Mouse (Mus musculus) kidney, postnatal 0 days (tissue): ENCODE results near the gene Atf7ip. TPM values are rescaled to one million over a fixed set of nuclear protein-coding genes. Genes with fewer than 3 reads are reported as not detected.

ENCODE experiments used
- ATAC-seq: fragments of 200-750 bp; cut with Nextera tagmentation; replicated peaks from 2 replicates; pipeline ENCODE4 v1.8.0; 2017; ENCODE audit warnings: low read depth, moderate number of reproducible peaks, moderate TSS enrichment, moderate library complexity; ENCODE audit not compliant: low FRiP score
- DNase-seq: peaks from one replicate; pipeline ENCODE4 v3.0.0-alpha.2; 2016; ENCODE audit warnings: low spot score
- H3K27ac ChIP-seq: fragments of 300-500 bp; sonication (generic); 2 replicates; pipeline ENCODE4 v1.5.1; 2014; ENCODE audit warnings: mild to moderate bottlenecking
- H3K27me3 ChIP-seq: fragments of 300-500 bp; sonication (generic); 2 replicates; pipeline ENCODE4 v1.6.1; 2014; ENCODE audit warnings: low read length, mixed read lengths; ENCODE audit not compliant: insufficient read depth
- H3K36me3 ChIP-seq: fragments of 300-500 bp; sonication (generic); 2 replicates; pipeline ENCODE4 v1.6.1; 2014; ENCODE audit warnings: low read length, mixed read lengths; ENCODE audit not compliant: insufficient read depth
- H3K4me1 ChIP-seq: fragments of 300-500 bp; sonication (generic); replicated peaks from 2 replicates; pipeline ENCODE4 v1.6.1; 2014; ENCODE audit warnings: antibody characterized with exemption, low read length, mixed read lengths; ENCODE audit not compliant: insufficient read depth
- H3K4me2 ChIP-seq: fragments of 300-500 bp; sonication (generic); 2 replicates; pipeline ENCODE4 v1.6.1; 2014; ENCODE audit warnings: mild to moderate bottlenecking, low read length, moderate library complexity, mixed read lengths
- H3K4me3 ChIP-seq: fragments of 300-500 bp; sonication (generic); replicated peaks from 2 replicates; pipeline ENCODE4 v1.5.1; 2014; ENCODE audit warnings: low read depth, low read length
- H3K9ac ChIP-seq: fragments of 300-500 bp; sonication (generic); 2 replicates; pipeline ENCODE4 v1.6.1; 2014; ENCODE audit warnings: low read depth, low read length
- H3K9me3 ChIP-seq: fragments of 300-500 bp; sonication (generic); replicated peaks from 2 replicates; pipeline ENCODE4 v1.6.1; 2016; ENCODE audit warnings: low read length, inconsistent platforms, mixed read lengths
- CTCF ChIP-seq: IDR thresholded peaks from 2 replicates; pipeline ENCODE4 v1.5.1; 2016; ENCODE audit warnings: antibody characterized with exemption, low read depth, mild to moderate bottlenecking, moderate library complexity
- WGBS: fragments of 180-500 bp; shearing (Covaris S2); extraction: QIAGEN DNeasy Blood & Tissue Kit; methylation state at CpG from one replicate; pipeline ENCODE4 v1.1.7; 2014; 5-methylcytosine and 5-hydroxymethylcytosine counted together
- polyA plus RNA-seq: library from polyadenylated mRNA; unstranded; fragments of >200 nt; fragmentation: Nextera tagmentation; extraction: Ambion mirVana; gene quantifications from 2 replicates; pipeline ENCODE4 v1.2.1, GENCODE M21; 2015

The Atf7ip gene
- polyA plus RNA-seq, 1 experiment from 2014 or later, result 17.9 TPM

- Histone ChIP-seq H3K27me3 (no peaks in the 10 kb centered on the region), H3K27ac (no peak overlapping the region), H3K9ac (no peak overlapping the region), H3K36me3 (no peaks in the 10 kb centered on the region), H3K4me3 (no peak overlapping the region), H3K9me3 (no peaks in the 10 kb centered on the region), H3K4me2 (no peak overlapping the region), H3K4me1 (0 out of 2 replicates have a peak, but pooled peaks cover 7% of the 10 kb centered on the region)
- ATAC-seq, result no peak
- no peak for TF ChIP-seq CTCF
- WGBS, result 86% methylated on average over 11 of the region's 11 CpGs
- no peak for DNase-seq
These were observed 39.4 kb downstream of the Atf7ip start for GRCm38 (mm10) chr6:136545284-136545870.

- H3K36me3 ChIP-seq, result no peaks in the 10 kb centered on the region
- no peaks in the 10 kb centered on the region for H3K27me3 ChIP-seq
- 94% methylated on average over 2 of the region's 2 CpGs for WGBS
- DNase-seq, result no peak
- no peak overlapping the region for H3K9ac ChIP-seq
- H3K4me3 ChIP-seq, result no peak overlapping the region
- no peak overlapping the region for H3K27ac ChIP-seq
- no peak for ATAC-seq
- H3K4me2 ChIP-seq, result no peak overlapping the region
- H3K9me3 ChIP-seq, result no peaks in the 10 kb centered on the region
- no peak for TF ChIP-seq CTCF
- H3K4me1 ChIP-seq, result 0 out of 2 replicates have a peak, but pooled peaks cover 7% of the 10 kb centered on the region
These were observed 40.3 kb downstream of the Atf7ip start for GRCm38 (mm10) chr6:136546286-136546685.

- TF ChIP-seq CTCF, result no peak
- Histone ChIP-seq H3K36me3 (no peaks in the 10 kb centered on the region), H3K9me3 (no peaks in the 10 kb centered on the region), H3K4me1 (0 out of 2 replicates have a peak, but pooled peaks cover 7% of the 10 kb centered on the region), H3K27ac (no peak overlapping the region), H3K9ac (no peak overlapping the region), H3K4me2 (no peak overlapping the region), H3K27me3 (no peaks in the 10 kb centered on the region), H3K4me3 (no peak overlapping the region)
- ATAC-seq (no peak), DNase-seq (no peak)
- 46% methylated on average over 7 of the region's 7 CpGs for WGBS
These were observed 41.0 kb downstream of the Atf7ip start for GRCm38 (mm10) chr6:136546987-136547386.

GRCm38 (mm10) chr6:136548041-136548770 lies 42.2 kb downstream of the Atf7ip start:
- Histone ChIP-seq H3K4me3 (no peak overlapping the region), H3K36me3 (no peaks in the 10 kb centered on the region), H3K27ac (no peak overlapping the region), H3K9ac (no peak overlapping the region), H3K27me3 (no peaks in the 10 kb centered on the region), H3K4me1 (0 out of 2 replicates have a peak, but pooled peaks cover 4% of the 10 kb centered on the region), H3K4me2 (no peak overlapping the region), H3K9me3 (no peaks in the 10 kb centered on the region)
- DNase-seq, result peak; percentile 81
- 71% methylated on average over 6 of the region's 6 CpGs for WGBS
- no peak for TF ChIP-seq CTCF
- ATAC-seq, result no peak

GRCm38 (mm10) chr6:136548796-136549195 lies 42.8 kb downstream of the Atf7ip start:
- H3K9ac ChIP-seq, result no peak overlapping the region
- H3K4me3 ChIP-seq, result no peak overlapping the region
- no peak for TF ChIP-seq CTCF
- no peak overlapping the region for H3K27ac ChIP-seq
- no peaks in the 10 kb centered on the region for H3K9me3 ChIP-seq
- no peaks in the 10 kb centered on the region for H3K36me3 ChIP-seq
- DNase-seq (no peak), ATAC-seq (no peak)
- H3K4me2 ChIP-seq, result no peak overlapping the region
- WGBS, result 86% methylated on average over 6 of the region's 6 CpGs
- no peaks in the 10 kb centered on the region for H3K27me3 ChIP-seq
- H3K4me1 ChIP-seq, result no peaks in the 10 kb centered on the region

- Histone ChIP-seq H3K36me3 (no peaks in the 10 kb centered on the region), H3K4me3 (no peak overlapping the region), H3K27ac (no peak overlapping the region), H3K9ac (no peak overlapping the region), H3K27me3 (no peaks in the 10 kb centered on the region), H3K4me2 (no peak overlapping the region), H3K4me1 (no peaks in the 10 kb centered on the region), H3K9me3 (no peaks in the 10 kb centered on the region)
- ATAC-seq (no peak), DNase-seq (no peak)
- no peak for TF ChIP-seq CTCF
- 85% methylated on average over 3 of the region's 3 CpGs for WGBS
These were observed 43.6 kb downstream of the Atf7ip start for GRCm38 (mm10) chr6:136549606-136550005.
